Mouse (Mus musculus) CH12.LX (cell line): Measurements from ENCODE around the gene Lmod3. TPM values are rescaled to one million over a fixed set of nuclear protein-coding genes. Genes with fewer than 3 reads are reported as not detected.

Experiments
- DNase-seq: peaks from one replicate; pipeline ENCODE4 v3.0.0-alpha.2; 2013; ENCODE audit errors: extremely low read depth
- H3K27ac ChIP-seq: 2 replicates; pipeline ENCODE4 v1.5.1; 2012; ENCODE audit warnings: low read depth, mild to moderate bottlenecking, control low read depth, moderate library complexity; ENCODE audit not compliant: insufficient read depth
- H3K27me3 ChIP-seq: replicated peaks from 2 replicates; pipeline ENCODE3; 2012; ENCODE audit warnings: inconsistent platforms
- H3K36me3 ChIP-seq, 2 experiments: replicated peaks in 1 of 2; 2 replicates each; pipeline versions ENCODE3 to v1.6.1; 2012; ENCODE audit warnings: inconsistent platforms in 1 of 2, low read length in 1 of 2, mild to moderate bottlenecking in 1 of 2, mixed read lengths in 1 of 2, moderate library complexity in 1 of 2; ENCODE audit not compliant: control insufficient read depth in 1 of 2, insufficient read depth in 1 of 2
- H3K4me1 ChIP-seq, 2 experiments: 2 replicates each; pipeline ENCODE4 v1.6.1; 2012; ENCODE audit warnings: inconsistent platforms in 1 of 2, moderate library complexity in 1 of 2; ENCODE audit not compliant: insufficient read depth in 2 of 2, control insufficient read depth in 1 of 2
- H3K4me2 ChIP-seq: 2 replicates; pipeline ENCODE4 v1.6.1; 2012; ENCODE audit warnings: low read depth, mild to moderate bottlenecking, control low read depth; ENCODE audit not compliant: poor library complexity, insufficient read depth, severe bottlenecking
- H3K4me3 ChIP-seq, 3 experiments: fragments of 150-350 bp in 1 of 3; sonication (generic) in 1 of 3; replicated peaks in 1 of 3; 2 replicates each; pipeline versions ENCODE3 to v1.5.1; 2011 to 2012; ENCODE audit warnings: low read depth in 2 of 3, low read length in 2 of 3, mild to moderate bottlenecking in 2 of 3, moderate library complexity in 2 of 3, control low read depth in 1 of 3, improper control_type of control experiment in 1 of 3, inconsistent platforms in 1 of 3, mixed read lengths in 1 of 3; ENCODE audit not compliant: poor library complexity in 1 of 3
- H3K79me2 ChIP-seq: replicated peaks from 2 replicates; pipeline ENCODE4 v1.6.1; 2012; ENCODE audit warnings: mild to moderate bottlenecking, moderate library complexity; ENCODE audit not compliant: control insufficient read depth, poor library complexity, insufficient read depth, severe bottlenecking; ENCODE audit errors: extremely low read depth
- H3K9ac ChIP-seq: 2 replicates; pipeline ENCODE4 v1.6.1; 2012; ENCODE audit warnings: low read depth, mild to moderate bottlenecking, control low read depth, moderate library complexity; ENCODE audit not compliant: insufficient read depth
- H3K9me3 ChIP-seq: replicated peaks from 2 replicates; pipeline ENCODE3; 2012; ENCODE audit warnings: low read length, inconsistent platforms, mixed read lengths
- BHLHE40 ChIP-seq: IDR thresholded peaks from 2 replicates; pipeline ENCODE4 v1.6.1; 2011; ENCODE audit warnings: mild to moderate bottlenecking, low read depth, low read length, improper control_type of control experiment
- CHD1 ChIP-seq: IDR thresholded peaks from 2 replicates; pipeline ENCODE4 v1.6.1; 2012; ENCODE audit warnings: low read depth, low read length, improper control_type of control experiment, inconsistent platforms
- CHD2 ChIP-seq: IDR thresholded peaks from 2 replicates; pipeline ENCODE4 v1.6.1; 2011; ENCODE audit warnings: low read length, improper control_type of control experiment
- CTCF ChIP-seq, 2 experiments: IDR thresholded peaks in 1 of 2; conservative IDR thresholded peaks in 1 of 2; 2 replicates each; pipeline ENCODE4 v1.5.1; 2011 to 2012; ENCODE audit warnings: low read depth in 2 of 2, low read length in 2 of 2, improper control_type of control experiment in 1 of 2, inconsistent platforms in 1 of 2, mild to moderate bottlenecking in 1 of 2, moderate library complexity in 1 of 2
- EP300 ChIP-seq: IDR thresholded peaks from 2 replicates; pipeline ENCODE4 v1.6.1; 2011; ENCODE audit warnings: low read length, improper control_type of control experiment
- IRF4 ChIP-seq: IDR thresholded peaks from 2 replicates; pipeline ENCODE4 v1.6.1; 2014; ENCODE audit warnings: low read depth, mild to moderate bottlenecking, inconsistent platforms, low read length, improper control_type of control experiment
- JUN ChIP-seq: IDR thresholded peaks from 2 replicates; pipeline ENCODE4 v1.6.1; 2011; ENCODE audit warnings: low read depth, mild to moderate bottlenecking, low read length, improper control_type of control experiment, moderate library complexity; ENCODE audit not compliant: insufficient read depth
- JUND ChIP-seq: conservative IDR thresholded peaks from 2 replicates; pipeline ENCODE4 v1.6.1; 2011; ENCODE audit warnings: low read depth, low read length, improper control_type of control experiment
- KAT2A ChIP-seq: IDR thresholded peaks from 2 replicates; pipeline ENCODE4 v1.6.1; 2012; ENCODE audit warnings: low read length, improper control_type of control experiment, inconsistent platforms; ENCODE audit not compliant: insufficient replicate concordance
- MAFK ChIP-seq: IDR thresholded peaks from 2 replicates; pipeline ENCODE4 v1.6.1; 2011; ENCODE audit warnings: low read length, improper control_type of control experiment; ENCODE audit not compliant: insufficient replicate concordance
- MAX ChIP-seq: IDR thresholded peaks from 2 replicates; pipeline ENCODE4 v1.6.1; 2011; ENCODE audit warnings: low read length, improper control_type of control experiment
- MAZ ChIP-seq: IDR thresholded peaks from 2 replicates; pipeline ENCODE4 v1.6.1; 2012; ENCODE audit warnings: low read depth, mild to moderate bottlenecking, inconsistent platforms, low read length, improper control_type of control experiment, moderate library complexity
- MYC ChIP-seq: IDR thresholded peaks from 2 replicates; pipeline ENCODE4 v1.6.1; 2011; ENCODE audit warnings: low read depth, mild to moderate bottlenecking, improper control_type of control experiment, low read length
- PAX5 ChIP-seq: IDR thresholded peaks from 2 replicates; pipeline ENCODE4 v1.6.1; 2012; ENCODE audit warnings: low read length, inconsistent platforms, mixed read lengths
- POLR2AphosphoS2 ChIP-seq: IDR thresholded peaks from 2 replicates; pipeline ENCODE4 v1.6.1; 2011; ENCODE audit warnings: low read depth, low read length, improper control_type of control experiment
- RCOR1 ChIP-seq: conservative IDR thresholded peaks from 2 replicates; pipeline ENCODE4 v1.6.1; 2012; ENCODE audit warnings: low read depth, mild to moderate bottlenecking, inconsistent platforms, low read length, improper control_type of control experiment
- SIN3A ChIP-seq: IDR thresholded peaks from 2 replicates; pipeline ENCODE4 v1.6.1; 2012; ENCODE audit warnings: low read length, improper control_type of control experiment, inconsistent platforms
- TBP ChIP-seq: conservative IDR thresholded peaks from 2 replicates; pipeline ENCODE4 v1.6.1; 2011; ENCODE audit warnings: low read depth, low read length, improper control_type of control experiment
- USF2 ChIP-seq: conservative IDR thresholded peaks from 2 replicates; pipeline ENCODE4 v1.6.1; 2011; ENCODE audit warnings: low read depth, low read length, improper control_type of control experiment
- ZC3H11A ChIP-seq: IDR thresholded peaks from 2 replicates; pipeline ENCODE4 v1.6.1; 2012; ENCODE audit warnings: low read depth, mild to moderate bottlenecking, inconsistent platforms, low read length, improper control_type of control experiment
- ZKSCAN1 ChIP-seq: IDR thresholded peaks from 2 replicates; pipeline ENCODE4 v1.6.1; 2012; ENCODE audit warnings: low read depth, inconsistent platforms, low read length, improper control_type of control experiment, borderline replicate concordance
- dilution Hi-C: fragments of 300-500 bp; cut with MboI; formaldehyde crosslinking; loops from 2 replicates; pipeline ENCODE4 v1.14.3; 2020; ENCODE audit warnings: low sequenced_read_pairs; ENCODE audit not compliant: extremely low pct_unique_long_range_greater_than_20kb, extremely low pct_ligation_motif_present
- in situ Hi-C: fragments of 300-500 bp; cut with MboI; formaldehyde crosslinking; loops from 3 replicates; pipeline ENCODE4 v1.14.3; 2019; ENCODE audit warnings: low sequenced_read_pairs, low pct_ligation_motif_present, low pct_unique_long_range_greater_than_20kb, mixed read lengths
- polyA plus RNA-seq: library from polyadenylated mRNA; unstranded; fragments of >175 nt; gene quantifications from 2 replicates; pipeline ENCODE4 v1.2.1, GENCODE M21; 2012; ENCODE audit warnings: low read depth; ENCODE audit not compliant: insufficient read length
- total RNA-seq, 2 experiments: library from RNA; depleted of rRNA; stranded (reverse); fragments of 300-350 nt in 1 of 2; fragments of >200 nt in 1 of 2; gene quantifications; 2 replicates each; pipeline ENCODE4 v1.2.3; 2012 to 2014

The Lmod3 gene
- total and polyA plus RNA-seq, 3 experiments: not detected

GRCm38 (mm10) chr6:97276890-97277497 lies 24.4 kb upstream of the Lmod3 start:
- H3K4me2 ChIP-seq: no peak overlapping the region
- DNase-seq: no peak
- TF ChIP-seq SIN3A: no peak
- no peak for TF ChIP-seq CTCF (conservative IDR thresholded peaks at IDR 0.05 in 1 of 2, IDR thresholded peaks at IDR 0.05 in 1 of 2; ENCODE audit: low read depth in 2 of 2, low read length in 2 of 2)
- no peak for TF ChIP-seq IRF4
- no peak for TF ChIP-seq ZKSCAN1
- TF ChIP-seq BHLHE40: no peak
- no peak for TF ChIP-seq PAX5
- peaks cover 7 to 10% of the 10 kb centered on the region in 2 experiments; a peak in 3 of 4 replicates for H3K4me1 ChIP-seq
- H3K4me3 ChIP-seq: no peak overlapping the region
- H3K9me3 ChIP-seq: no peaks in the 10 kb centered on the region
- H3K27me3 ChIP-seq: no peaks in the 10 kb centered on the region
- dilution Hi-C loops: no loop called here
- no peak overlapping the region for H3K9ac ChIP-seq
- no peaks in the 10 kb centered on the region for H3K36me3 ChIP-seq
- no peak overlapping the region for H3K27ac ChIP-seq
- no peaks in the 10 kb centered on the region for H3K79me2 ChIP-seq
- in situ Hi-C loops: loop anchor here (5.0 to 10.0 kb wide), 2 partner anchors 140 to 248 kb away; no protein-coding TSS in a partner anchor

- in situ Hi-C loops (loop anchor here (5.0 to 10.0 kb wide), 2 partner anchors 141 to 248 kb away; no protein-coding TSS in a partner anchor), dilution Hi-C loops (no loop called here)
- H3K4me1 ChIP-seq: peaks cover 7 to 10% of the 10 kb centered on the region in 2 experiments; a peak in 3 of 4 replicates
- no peaks in the 10 kb centered on the region for H3K27me3 ChIP-seq
- no peak overlapping the region for H3K27ac ChIP-seq
- H3K79me2 ChIP-seq: no peaks in the 10 kb centered on the region
- H3K36me3 ChIP-seq: no peaks in the 10 kb centered on the region
- TF ChIP-seq KAT2A (no peak), MAFK (no peak), BHLHE40 (no peak), TBP (no peak), ZKSCAN1 (no peak), MAX (no peak), JUND (no peak)
- H3K4me2 ChIP-seq: peak overlapping the region; percentile 37; the same call in 1 of the 2 replicates
- no peak for DNase-seq
- no peak overlapping the region for H3K4me3 ChIP-seq
- no peak overlapping the region for H3K9ac ChIP-seq
- no peaks in the 10 kb centered on the region for H3K9me3 ChIP-seq
These were observed 23.8 kb upstream of the Lmod3 start for GRCm38 (mm10) chr6:97276366-97276765.

- Histone ChIP-seq H3K27me3 (no peaks in the 10 kb centered on the region), H3K4me2 (no peak overlapping the region), H3K9ac (no peak overlapping the region), H3K4me1 (peaks cover 7 to 10% of the 10 kb centered on the region in 2 experiments; a peak in 3 of 4 replicates), H3K27ac (no peak overlapping the region), H3K4me3 (no peak overlapping the region), H3K36me3 (no peaks in the 10 kb centered on the region), H3K79me2 (no peaks in the 10 kb centered on the region), H3K9me3 (no peaks in the 10 kb centered on the region)
- no peak for TF ChIP-seq CHD2
- TF ChIP-seq TBP: no peak
- no peak for TF ChIP-seq EP300
- no peak for TF ChIP-seq POLR2AphosphoS2
- TF ChIP-seq RCOR1: no peak
- no peak for TF ChIP-seq USF2
- TF ChIP-seq CHD1: no peak
- no peak for TF ChIP-seq JUN
- TF ChIP-seq ZC3H11A: no peak
- TF ChIP-seq MAZ: no peak
- TF ChIP-seq BHLHE40: no peak
- TF ChIP-seq MYC: no peak
- DNase-seq: no peak
- in situ Hi-C loops: loop anchor here (5.0 to 10.0 kb wide), 2 partner anchors 142 to 249 kb away; no protein-coding TSS in a partner anchor
- dilution Hi-C loops: no loop called here
These were observed 23.2 kb upstream of the Lmod3 start for GRCm38 (mm10) chr6:97275760-97276159.
